Mouse (Mus musculus) limb, embryonic 14.5 days (tissue): ENCODE measurements around the gene Golga2. TPM values are rescaled to one million over a fixed set of nuclear protein-coding genes. Genes with fewer than 3 reads are reported as not detected.

Source experiments
- ATAC-seq: fragments of 200-750 bp; cut with Nextera tagmentation; 2 replicates; pipeline ENCODE4 v1.8.0; 2017; ENCODE audit warnings: low read depth, moderate number of reproducible peaks, moderate TSS enrichment; ENCODE audit not compliant: low FRiP score
- DNase-seq: peaks from one replicate; pipeline ENCODE4 v3.0.0-alpha.2; 2015; ENCODE audit warnings: low spot score
- H3K27ac ChIP-seq: fragments of 300-500 bp; sonication (generic); replicated peaks from 2 replicates; pipeline ENCODE4 v1.5.1; 2014; ENCODE audit warnings: low read depth, mild to moderate bottlenecking, low read length, moderate library complexity, mixed read lengths
- H3K27me3 ChIP-seq: fragments of 300-500 bp; sonication (generic); 2 replicates; pipeline ENCODE4 v1.6.1; 2014; ENCODE audit warnings: low read length, mixed read lengths; ENCODE audit not compliant: control insufficient read depth, insufficient read depth
- H3K36me3 ChIP-seq: fragments of 300-500 bp; sonication (generic); 2 replicates; pipeline ENCODE4 v1.6.1; 2014; ENCODE audit warnings: mild to moderate bottlenecking, low read length, moderate library complexity, mixed read lengths; ENCODE audit not compliant: control insufficient read depth, insufficient read depth
- H3K4me1 ChIP-seq: fragments of 300-500 bp; sonication (generic); 2 replicates; pipeline ENCODE4 v1.6.1; 2014; ENCODE audit warnings: antibody characterized with exemption, low read length, mixed read lengths; ENCODE audit not compliant: control insufficient read depth, insufficient read depth
- H3K4me2 ChIP-seq: fragments of 300-500 bp; sonication (generic); replicated peaks from 2 replicates; pipeline ENCODE4 v1.6.1; 2014; ENCODE audit warnings: low read depth, mild to moderate bottlenecking, low read length, moderate library complexity; ENCODE audit not compliant: severe bottlenecking
- H3K4me3 ChIP-seq: fragments of 300-500 bp; sonication (generic); replicated peaks from 2 replicates; pipeline ENCODE4 v1.5.1; 2014; ENCODE audit warnings: low read length
- H3K9ac ChIP-seq: fragments of 300-500 bp; sonication (generic); 2 replicates; pipeline ENCODE4 v1.6.1; 2014; ENCODE audit warnings: mild to moderate bottlenecking, low read depth, low read length, moderate library complexity; ENCODE audit not compliant: severe bottlenecking
- H3K9me3 ChIP-seq: fragments of 300-500 bp; sonication (generic); 2 replicates; pipeline ENCODE4 v1.6.1; 2016; ENCODE audit warnings: low read length; ENCODE audit not compliant: control insufficient read depth
- POLR2A ChIP-seq: fragments of 200-500 bp; IDR thresholded peaks from 2 replicates; pipeline ENCODE4 v1.8.0; 2012; ENCODE audit warnings: inconsistent platforms, mild to moderate bottlenecking, moderate library complexity, borderline replicate concordance; ENCODE audit not compliant: insufficient read depth, insufficient read length; ENCODE audit errors: extremely low read depth
- WGBS: fragments of 180-500 bp; shearing (Covaris S2); extraction: QIAGEN DNeasy Blood & Tissue Kit; methylation state at CpG from one replicate; pipeline ENCODE4 v1.1.7; 2014; 5-methylcytosine and 5-hydroxymethylcytosine counted together
- polyA plus RNA-seq, 2 experiments: library from polyadenylated mRNA; depleted of rRNA in 1 of 2; stranded (reverse) in 1 of 2; unstranded in 1 of 2; fragments of >200 nt; fragmentation: Nextera tagmentation in 1 of 2; extraction: Ambion mirVana in 1 of 2; gene quantifications; 2 replicates each; pipeline versions ENCODE4 v1.2.1 to v1.2.3; 2012 to 2014

Golga2 gene
- polyA plus RNA-seq, 2 experiments: 32.4 to 63.1 TPM

- 84% methylated on average over 16 of the region's 16 CpGs for WGBS
- Histone ChIP-seq H3K4me1 (peaks cover 16% of the 10 kb centered on the region), H3K9me3 (no peaks in the 10 kb centered on the region), H3K27ac (no peak overlapping the region), H3K9ac (no peak overlapping the region), H3K4me3 (no peak overlapping the region), H3K36me3 (peaks cover 78% of the 10 kb centered on the region), H3K4me2 (no peak overlapping the region), H3K27me3 (no peaks in the 10 kb centered on the region)
- TF ChIP-seq POLR2A: no peak
- no peak for ATAC-seq
- no peak for DNase-seq
Measured at GRCm38 (mm10) chr2:32308870-32309568, 21.8 kb downstream of the Golga2 start.

GRCm38 (mm10) chr2:32310096-32310845 is 23.1 kb downstream of the Golga2 start:
- Histone ChIP-seq H3K4me2 (peak overlapping the region; percentile 98), H3K9ac (peak overlapping the region; percentile 77; the same call in 1 of the 2 replicates), H3K9me3 (no peaks in the 10 kb centered on the region), H3K27me3 (no peaks in the 10 kb centered on the region), H3K27ac (no peak overlapping the region), H3K4me3 (peak overlapping the region; percentile 78), H3K4me1 (peaks cover 23% of the 10 kb centered on the region), H3K36me3 (peaks cover 75% of the 10 kb centered on the region)
- TF ChIP-seq POLR2A: no peak
- DNase-seq (no peak), ATAC-seq (no peak)
- WGBS: 76% methylated on average over 18 of the region's 18 CpGs

GRCm38 (mm10) chr2:32311443-32312317 is 24.5 kb downstream of the Golga2 start:
- Histone ChIP-seq H3K9me3 (no peaks in the 10 kb centered on the region), H3K9ac (peak overlapping the region; percentile 77), H3K27ac (peak overlapping the region; percentile 65), H3K4me3 (peak overlapping the region; percentile 78), H3K4me2 (peak overlapping the region; percentile 98), H3K4me1 (peaks cover 37% of the 10 kb centered on the region), H3K27me3 (no peaks in the 10 kb centered on the region), H3K36me3 (peaks cover 62% of the 10 kb centered on the region)
- WGBS: 7% methylated on average over 30 of the region's 42 CpGs
- DNase-seq (no peak), ATAC-seq (no peak)
- no peak for TF ChIP-seq POLR2A

- WGBS: 2% methylated on average over 39 of the region's 56 CpGs
- DNase-seq (peak; percentile 85), ATAC-seq (peak; percentile 57)
- Histone ChIP-seq H3K9ac (peak overlapping the region; percentile 77), H3K4me3 (peak overlapping the region; percentile 78), H3K27me3 (no peaks in the 10 kb centered on the region), H3K9me3 (no peaks in the 10 kb centered on the region), H3K36me3 (peaks cover 54% of the 10 kb centered on the region), H3K4me2 (peak overlapping the region; percentile 98), H3K4me1 (peaks cover 44% of the 10 kb centered on the region), H3K27ac (peak overlapping the region; percentile 71)
- TF ChIP-seq POLR2A: no peak
Measured at GRCm38 (mm10) chr2:32312318-32312964, 25.3 kb downstream of the Golga2 start.
